ENCODE assay signal across 15 mouse cellular contexts in the genomic region with DNA sequence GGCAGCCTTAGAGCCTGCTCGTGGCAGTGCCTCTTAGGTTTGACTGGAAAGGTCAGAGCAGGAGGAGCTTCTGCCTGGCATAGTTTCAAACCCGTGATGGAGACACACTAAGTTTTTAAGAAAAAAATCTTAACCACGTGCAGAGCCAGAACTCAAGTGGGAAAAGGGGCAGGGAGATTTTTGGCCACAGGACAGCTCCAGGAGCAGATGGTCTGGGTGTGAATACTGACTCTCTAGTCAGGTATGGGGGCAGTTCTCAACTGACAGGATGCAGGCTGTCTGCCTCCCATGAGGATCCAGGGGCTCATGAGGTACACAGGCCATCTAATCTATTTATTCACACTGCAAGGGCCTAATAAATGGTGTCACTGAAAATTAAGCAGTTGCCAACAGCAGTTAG. TPM values are rescaled to one million over a fixed set of nuclear protein-coding genes. Genes with fewer than 3 reads are reported as not detected.
A peak's percentile ranks its signal among the peaks of the same experiment; 100 is the strongest.
DNase-seq lines count a peak whose midpoint lies in the region; ATAC-seq and TF ChIP-seq lines count a peak whose summit lies in the region.
"Had no signal": no experiment of that assay in that cellular context is flagged by ENCODE, and none has a peak within 500 bp of the region (broad histone marks: within the 10 kb centered on the region; RNA-seq: fewer than 3 reads in every experiment).

No protein-coding gene starts in this region.

- H3K9me3 ChIP-seq in hindbrain, embryonic 10.5 days, result no peaks in the 10 kb centered on the region
- H3K9me3 ChIP-seq in hindbrain, embryonic 16.5 days (ENCODE audit: control insufficient read depth, low read length), result no peaks in the 10 kb centered on the region
- no peaks in the 10 kb centered on the region for H3K9me3 ChIP-seq in hindbrain, embryonic 13.5 days
- H3K9me3 ChIP-seq in midbrain, postnatal 0 days (ENCODE audit: low read length), result no peaks in the 10 kb centered on the region
- H3K9me3 ChIP-seq: embryonic facial prominence, embryonic 12.5 days; limb, embryonic 15.5 days had no signal

- 49% methylated on average over 3 of the region's 3 CpGs for WGBS in hindbrain, embryonic 10.5 days
- 24% methylated on average over 3 of the region's 3 CpGs for WGBS in hindbrain, embryonic 16.5 days
- WGBS in hindbrain, embryonic 13.5 days, result 29% methylated on average over 3 of the region's 3 CpGs
- WGBS in midbrain, postnatal 0 days, result 22% methylated on average over 3 of the region's 3 CpGs

- no peak for ATAC-seq in cerebellum, adult (ENCODE audit: insufficient number of reproducible peaks, low FRiP score, low TSS enrichment)
- no peak for ATAC-seq in hindbrain, embryonic 16.5 days
- ATAC-seq in hindbrain, embryonic 13.5 days (ENCODE audit: low FRiP score), result no peak
- ATAC-seq in midbrain, postnatal 0 days (ENCODE audit: low FRiP score), result no peak
- ATAC-seq: liver, postnatal 0 days had no signal

- peaks cover 18% of the 10 kb centered on the region for H3K36me3 ChIP-seq in hindbrain, embryonic 10.5 days
- H3K36me3 ChIP-seq in hindbrain, embryonic 16.5 days (ENCODE audit: control insufficient read depth, insufficient read depth, low read length), result no peaks in the 10 kb centered on the region
- H3K36me3 ChIP-seq in hindbrain, embryonic 13.5 days, result peaks cover 15% of the 10 kb centered on the region
- peaks cover 10% of the 10 kb centered on the region; the same call in 1 of the 2 replicates for H3K36me3 ChIP-seq in midbrain, postnatal 0 days (ENCODE audit: insufficient read depth, low read length)
- H3K36me3 ChIP-seq: embryonic facial prominence, embryonic 12.5 days; limb, embryonic 15.5 days had no signal

- no peak for TF ChIP-seq CTCF in midbrain, postnatal 0 days (IDR thresholded peaks at IDR 0.05)

- no peak overlapping the region for H3K4me2 ChIP-seq in hindbrain, embryonic 16.5 days (ENCODE audit: low read length)
- H3K4me2 ChIP-seq in hindbrain, embryonic 13.5 days, result peak overlapping the region; percentile 8
- no peak overlapping the region for H3K4me2 ChIP-seq in midbrain, postnatal 0 days (ENCODE audit: low read depth, low read length, poor library complexity, severe bottlenecking)
- H3K4me2 ChIP-seq: embryonic facial prominence, embryonic 12.5 days; limb, embryonic 15.5 days had no signal

- peak; percentile 44 for DNase-seq in cerebellum, adult 11-12 months
- DNase-seq in hindbrain, embryonic 10.5 days (ENCODE audit: low spot score), result no peak
- peak; percentile 21 for DNase-seq in midbrain, postnatal 0 days (ENCODE audit: low spot score)
- DNase-seq in embryo, embryonic 11 days, result no peak
- DNase-seq in adrenal gland, adult 8-10 months, result no peak
- DNase-seq: gastrocnemius, adult 2 months; heart, adult 18-20 months; liver, postnatal 0 days; spleen, adult 18-20 months; thymus, postnatal 25 days had no signal

- H3K27me3 ChIP-seq in hindbrain, embryonic 10.5 days (ENCODE audit: insufficient read depth, poor library complexity, severe bottlenecking), result peaks cover 18% of the 10 kb centered on the region
- no peaks in the 10 kb centered on the region for H3K27me3 ChIP-seq in hindbrain, embryonic 16.5 days (replicated peaks; ENCODE audit: control insufficient read depth, insufficient read depth, low read length)
- H3K27me3 ChIP-seq in hindbrain, embryonic 13.5 days, result 0 out of 2 replicates have a peak, but pooled peaks cover 5% of the 10 kb centered on the region
- H3K27me3 ChIP-seq in midbrain, postnatal 0 days (ENCODE audit: insufficient read depth, low read length), result no peaks in the 10 kb centered on the region

- no peak overlapping the region for H3K9ac ChIP-seq in hindbrain, embryonic 16.5 days (ENCODE audit: low read depth, low read length)
- H3K9ac ChIP-seq in hindbrain, embryonic 13.5 days, result no peak overlapping the region
- H3K9ac ChIP-seq in midbrain, postnatal 0 days (replicated peaks; ENCODE audit: low read length, poor library complexity, severe bottlenecking), result no peak overlapping the region
- H3K9ac ChIP-seq: embryonic facial prominence, embryonic 12.5 days; limb, embryonic 15.5 days; liver, postnatal 0 days had no signal

- H3K27ac ChIP-seq in hindbrain, embryonic 10.5 days, result peak overlapping the region; percentile 82
- H3K27ac ChIP-seq in hindbrain, embryonic 16.5 days (ENCODE audit: low read depth, low read length), result no peak overlapping the region
- H3K27ac ChIP-seq in hindbrain, embryonic 13.5 days, result peak overlapping the region; percentile 90
- peak overlapping the region; percentile 12; the same call in 1 of the 2 replicates for H3K27ac ChIP-seq in midbrain, postnatal 0 days (ENCODE audit: low read depth, low read length)
- H3K27ac ChIP-seq: embryonic facial prominence, embryonic 12.5 days; gastrocnemius, adult 2 months; limb, embryonic 15.5 days had no signal

- peaks cover 99% of the 10 kb centered on the region for H3K4me1 ChIP-seq in hindbrain, embryonic 10.5 days (replicated peaks)
- H3K4me1 ChIP-seq in hindbrain, embryonic 16.5 days (ENCODE audit: control insufficient read depth, insufficient read depth, low read depth, low read length), result peaks cover 52% of the 10 kb centered on the region
- H3K4me1 ChIP-seq in hindbrain, embryonic 13.5 days (replicated peaks), result peaks cover 95% of the 10 kb centered on the region
- H3K4me1 ChIP-seq in midbrain, postnatal 0 days (ENCODE audit: insufficient read depth, low read length), result peaks cover 24% of the 10 kb centered on the region; the same call in 1 of the 2 replicates

- no peak overlapping the region for H3K4me3 ChIP-seq in hindbrain, embryonic 10.5 days
- H3K4me3 ChIP-seq in hindbrain, embryonic 16.5 days (ENCODE audit: low read length), result no peak overlapping the region
- H3K4me3 ChIP-seq in hindbrain, embryonic 13.5 days, result no peak overlapping the region
- no peak overlapping the region for H3K4me3 ChIP-seq in midbrain, postnatal 0 days (ENCODE audit: low read depth, low read length)
- H3K4me3 ChIP-seq: embryonic facial prominence, embryonic 12.5 days; gastrocnemius, adult 2 months; limb, embryonic 15.5 days had no signal

RNA-seq across cellular contexts. Expression of gene Wscd1, which starts 6.6 kb away (rescaled TPM):
- 52.4 and 69.5 TPM in 2 replicates for polyA plus RNA-seq in hindbrain, embryonic 10.5 days (2016; fragmentation: Nextera tagmentation; extraction: Ambion mirVana)
- 98.8 and 106 TPM in 2 replicates for polyA plus RNA-seq in hindbrain, embryonic 16.5 days (2015; fragmentation: Nextera tagmentation; extraction: Ambion mirVana)
- 69.8 and 70.4 TPM in 2 replicates for polyA plus RNA-seq in hindbrain, embryonic 13.5 days (2015; fragmentation: Nextera tagmentation; extraction: Ambion mirVana)
- total RNA-seq in midbrain, postnatal 0 days (2014; rRNA removed), result 143 and 167 TPM in 2 replicates
- polyA plus RNA-seq in midbrain, postnatal 0 days (2015; fragmentation: Nextera tagmentation; extraction: Ambion mirVana), result 81.5 and 82.4 TPM in 2 replicates
- 1 to 10 TPM; 6.8 to 9.2 (median 7.4) TPM for total RNA-seq in adrenal gland, adult 8-10 months (2022)

Comparison
In these comparisons a context has a peak if more than half of its experiments do, and no peak if none do; other contexts are left out.
1. DNase-seq: peak in cerebellum, adult 11-12 months (single experiment) and midbrain, postnatal 0 days (single experiment); none in hindbrain, embryonic 10.5 days (single experiment), embryo, embryonic 11 days (single experiment) and adrenal gland, adult 8-10 months (single experiment).